Mouse (Mus musculus) ovary, postnatal 10 days (tissue): ENCODE data around the gene Vps9d1.
"Not testable (repeated sequence)": the region's sequence is repeated elsewhere in the genome, so short reads cannot be mapped to it uniquely, and the experiment has no call there.

ENCODE experiments used
- DNase-seq: peaks from one replicate; pipeline ENCODE4 v3.0.0; 2022; ENCODE audit warnings: low spot score

The Vps9d1 gene

GRCm38 (mm10) chr8:123254099-123254885, at the start of gene Vps9d1, which contains the start of gene Zfp276:
TSS of gene Vps9d1 (minus strand) at chr8:123254348.
TSS of gene Zfp276 (plus strand) at chr8:123254195.
- DNase-seq, result peak; percentile 84

- no peak for DNase-seq
Measured at GRCm38 (mm10) chr8:123298301-123298700, 44.2 kb upstream of the Vps9d1 start.

DNA sequence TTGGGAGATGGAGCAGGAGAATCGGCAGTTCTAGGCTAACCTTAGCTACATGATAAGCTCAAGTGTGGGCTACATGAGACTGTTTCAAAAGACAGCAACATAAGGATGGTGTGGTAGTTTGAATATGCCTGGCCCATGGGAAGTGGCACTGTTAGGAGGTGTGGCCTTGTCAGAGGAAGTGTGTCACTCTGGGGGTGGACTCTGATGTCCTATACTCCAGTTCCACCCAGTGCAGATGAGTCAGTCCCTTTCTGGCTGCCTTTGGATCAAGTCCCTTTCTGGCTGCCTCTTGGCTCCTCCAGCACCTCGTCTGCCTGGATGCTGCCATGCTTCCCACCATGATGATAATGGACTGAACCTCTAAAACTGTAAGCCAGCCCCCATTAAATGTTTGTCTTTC, 38.6 kb upstream of the Vps9d1 start:
- no peak for DNase-seq

DNA sequence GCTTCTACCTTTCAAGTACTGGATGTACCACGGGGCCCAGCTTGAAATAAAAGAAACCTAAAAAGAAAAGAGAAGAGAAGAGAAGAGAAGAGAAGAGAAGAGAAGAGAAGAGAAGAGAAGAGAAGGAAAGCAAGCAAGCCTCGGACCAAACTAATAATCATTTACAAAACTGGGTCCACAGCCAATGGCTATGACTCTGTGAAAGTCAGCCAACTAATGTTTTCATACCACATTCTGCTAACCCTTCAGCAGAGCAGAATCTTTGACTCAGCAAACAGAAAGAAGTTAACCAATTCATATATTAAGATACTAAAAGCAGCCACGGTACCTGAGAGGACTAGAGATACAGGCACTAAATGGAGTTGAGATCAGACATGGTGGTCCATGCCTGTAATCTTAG, 38.1 kb upstream of the Vps9d1 start:
- no peak for DNase-seq

- no peak for DNase-seq
Measured at GRCm38 (mm10) chr8:123291716-123292115, 37.6 kb upstream of the Vps9d1 start.

GRCm38 (mm10) chr8:123290679-123291078, 36.5 kb upstream of the Vps9d1 start:
- DNase-seq, result no peak

DNA sequence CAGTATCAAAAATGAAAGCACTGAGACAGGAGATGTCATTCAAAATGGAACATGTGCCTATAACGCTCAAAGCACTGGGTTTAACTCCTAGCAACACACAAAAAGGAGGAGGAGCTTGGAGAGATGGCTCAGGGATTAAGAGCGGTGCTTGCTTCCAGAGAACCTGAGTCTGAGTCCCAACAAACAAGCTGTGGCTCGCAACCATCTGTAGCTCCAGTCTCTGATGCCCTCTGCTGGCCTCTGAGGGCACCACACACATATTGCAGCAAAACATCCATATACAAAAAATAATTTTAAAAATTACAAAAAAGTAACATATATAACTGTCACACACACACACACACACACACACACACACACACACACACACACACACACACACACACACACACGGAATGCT, 36.0 kb upstream of the Vps9d1 start:
- no peak for DNase-seq

DNA sequence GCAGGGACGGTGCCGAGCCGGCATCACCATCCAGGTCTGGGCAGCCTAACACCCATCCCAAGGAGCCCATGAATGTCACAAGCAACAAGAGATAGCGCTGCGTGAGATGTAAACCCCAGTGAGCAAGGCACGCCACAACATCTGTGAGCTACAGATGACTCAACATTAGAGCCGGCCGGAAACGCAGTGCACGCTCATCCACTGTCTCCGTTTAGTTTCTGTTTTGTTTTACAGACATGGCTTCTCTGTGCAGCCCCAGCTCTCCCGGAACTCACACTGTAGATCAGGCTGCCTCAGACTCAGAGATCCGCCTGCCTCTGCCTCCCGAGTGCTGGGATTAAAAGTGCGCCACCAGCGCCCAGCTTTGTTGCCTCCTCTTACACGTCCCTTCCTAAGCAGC, 33.2 kb upstream of the Vps9d1 start:
- DNase-seq, result no peak

GRCm38 (mm10) chr8:123284493-123284892, 30.3 kb upstream of the Vps9d1 start:
- no peak for DNase-seq

DNA sequence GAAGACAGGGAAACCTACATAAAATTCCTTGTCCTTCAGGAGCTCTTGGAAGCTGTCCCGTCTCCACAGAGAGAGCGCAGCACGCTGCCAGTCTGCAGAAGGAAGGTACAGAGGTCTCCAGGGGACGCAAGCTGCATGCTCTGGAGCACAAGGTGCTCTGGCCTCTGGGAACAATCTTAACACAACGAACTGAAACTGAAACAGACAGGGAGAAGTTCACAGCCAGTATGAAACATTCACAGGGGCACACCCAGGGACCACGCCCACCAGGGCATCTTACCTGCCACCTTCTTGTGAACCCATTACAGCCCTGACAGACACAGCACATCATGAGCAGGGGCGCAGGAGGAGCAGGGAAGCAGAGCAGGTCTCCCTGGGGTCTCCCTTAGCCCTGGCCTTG, 29.8 kb upstream of the Vps9d1 start:
- DNase-seq, result no peak

- not testable (repeated sequence) for DNase-seq
Measured at GRCm38 (mm10) chr8:123282994-123283393, 28.8 kb upstream of the Vps9d1 start.

DNA sequence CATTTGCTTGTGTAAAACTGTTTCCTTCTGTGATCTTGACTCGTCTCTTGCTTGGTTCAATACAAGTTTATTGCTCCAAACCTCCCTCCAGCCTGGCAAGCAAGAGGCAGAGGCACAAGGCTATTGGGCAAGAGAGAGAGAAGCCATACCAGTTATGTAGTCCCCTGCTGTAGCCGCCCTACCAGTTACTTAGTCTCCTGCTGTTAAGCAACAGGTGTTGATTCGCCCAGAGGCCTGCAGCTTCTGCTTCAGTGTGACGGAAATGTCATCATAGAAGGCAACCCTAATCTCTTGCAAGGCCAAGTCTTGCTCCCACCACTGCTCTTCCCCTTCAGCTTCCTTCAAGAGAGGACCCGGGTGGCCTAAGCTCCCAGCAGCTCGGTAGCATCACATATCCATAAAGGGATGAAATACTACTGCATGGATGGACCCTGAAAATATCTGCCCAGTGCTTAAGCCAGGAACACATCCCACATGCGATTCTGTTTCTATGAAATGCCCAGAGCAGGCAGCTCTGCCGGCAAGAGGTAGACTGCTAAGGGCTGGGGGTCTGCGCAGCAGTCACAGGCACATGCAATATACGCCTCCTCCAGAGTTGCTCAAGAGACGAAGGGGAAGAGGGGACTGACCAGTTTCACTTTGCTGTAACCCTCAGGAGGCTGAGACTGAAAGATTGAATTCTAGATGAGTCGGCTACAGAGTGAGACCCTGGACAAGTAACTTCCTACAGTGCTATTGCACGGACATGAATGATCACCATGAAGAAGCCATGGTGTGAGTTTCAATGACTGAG, 26.4 kb upstream of the Vps9d1 start:
- no peak for DNase-seq

DNA sequence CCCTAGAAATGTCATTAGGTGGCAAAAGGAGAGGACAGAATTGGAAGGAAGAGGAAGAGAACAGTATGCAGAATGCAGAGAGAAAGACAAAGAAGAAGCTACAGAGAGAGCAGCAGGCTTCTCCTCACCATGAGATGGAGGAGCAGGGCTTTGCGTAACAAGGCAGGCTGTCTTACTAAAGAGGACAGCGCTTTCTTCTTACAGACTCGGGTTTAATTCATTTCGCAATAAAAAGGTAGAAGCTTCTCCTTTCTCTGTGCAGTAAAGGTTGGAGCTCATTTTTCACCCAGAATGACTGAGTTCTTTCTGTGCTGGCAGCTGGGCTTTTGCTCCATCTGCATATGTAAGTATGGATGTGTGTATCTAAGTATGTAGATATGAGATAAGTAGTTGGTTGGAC, 25.7 kb upstream of the Vps9d1 start:
- DNase-seq, result no peak

DNA sequence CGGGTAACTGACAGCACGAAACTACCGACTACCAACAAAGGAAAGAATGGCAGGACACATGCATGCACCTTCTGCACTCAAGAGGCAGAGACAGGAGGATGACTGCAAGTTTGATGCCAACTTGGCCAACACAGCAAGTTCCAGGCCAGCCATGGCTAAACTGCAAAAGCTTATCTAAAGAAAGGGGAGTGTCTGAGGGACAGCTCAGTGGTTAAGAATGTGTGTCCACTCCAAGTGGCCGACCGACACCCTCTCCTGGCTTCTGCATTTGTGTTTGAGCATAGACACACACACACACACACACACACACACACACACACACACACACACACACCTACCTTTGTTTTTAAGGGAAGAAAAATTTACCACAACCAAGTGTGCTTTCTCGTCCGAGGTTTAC, 24.3 kb upstream of the Vps9d1 start:
- DNase-seq, result no peak

- no peak for DNase-seq
Measured at GRCm38 (mm10) chr8:123275096-123275495, 20.9 kb upstream of the Vps9d1 start.

DNA sequence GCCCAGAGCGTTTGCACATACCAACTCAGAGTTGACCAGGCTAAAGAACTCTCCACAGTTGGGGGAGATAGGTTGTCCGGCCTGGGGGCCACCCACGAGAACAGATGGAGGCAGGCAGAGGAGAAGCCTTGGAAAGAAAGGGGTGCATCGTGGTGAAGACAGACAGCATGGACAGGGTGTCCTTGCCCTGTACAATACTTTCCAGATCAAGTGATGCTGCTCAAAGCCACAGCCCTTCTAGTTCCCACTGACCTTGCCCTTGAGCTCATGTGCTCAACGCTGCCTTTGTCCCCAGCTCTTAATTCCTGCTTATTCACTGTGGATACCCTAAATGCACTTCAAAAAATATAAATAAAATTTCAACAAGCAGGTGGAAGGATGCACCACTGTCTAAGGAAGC, 20.3 kb upstream of the Vps9d1 start:
- DNase-seq, result no peak

DNA sequence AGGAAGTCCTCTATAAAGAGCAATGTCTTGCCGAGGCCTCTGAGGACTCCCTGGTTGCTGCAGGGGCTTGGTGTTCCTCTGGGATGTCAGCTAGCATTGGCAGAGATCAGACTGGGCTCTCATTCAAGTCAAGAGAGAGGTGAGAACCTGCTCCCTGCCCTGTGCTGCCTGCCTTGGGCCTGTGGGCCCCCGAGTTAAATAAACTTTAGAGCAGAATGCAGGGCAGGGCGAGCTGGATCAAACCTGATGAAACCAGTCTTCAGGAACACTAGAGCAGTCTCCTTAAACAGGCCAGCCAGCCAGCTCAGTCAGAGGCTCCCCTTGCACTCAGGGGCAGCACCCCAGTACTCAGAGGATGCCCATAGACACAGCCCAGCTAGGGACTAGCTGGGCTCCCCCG, 17.8 kb upstream of the Vps9d1 start:
- no peak for DNase-seq

DNA sequence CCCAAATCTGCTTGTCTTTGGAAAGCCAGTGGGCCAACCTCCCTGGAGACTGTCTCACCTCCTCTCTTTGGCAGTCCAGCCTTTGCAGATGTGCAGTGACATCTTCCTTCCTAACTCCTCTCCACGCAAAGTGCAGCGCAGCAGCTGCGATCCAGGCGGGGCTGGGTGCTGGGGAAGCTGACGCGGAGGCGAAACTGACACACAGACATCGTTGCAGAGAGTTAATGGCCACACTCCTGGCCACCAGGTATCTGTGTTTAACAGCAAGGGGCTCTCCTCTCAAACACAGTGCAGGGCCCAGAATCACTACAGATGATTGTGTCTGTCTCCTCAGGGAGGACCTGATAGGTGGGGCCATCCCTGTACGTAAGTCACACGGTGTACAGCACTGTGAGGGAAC, 17.0 kb upstream of the Vps9d1 start:
- DNase-seq, result no peak

DNA sequence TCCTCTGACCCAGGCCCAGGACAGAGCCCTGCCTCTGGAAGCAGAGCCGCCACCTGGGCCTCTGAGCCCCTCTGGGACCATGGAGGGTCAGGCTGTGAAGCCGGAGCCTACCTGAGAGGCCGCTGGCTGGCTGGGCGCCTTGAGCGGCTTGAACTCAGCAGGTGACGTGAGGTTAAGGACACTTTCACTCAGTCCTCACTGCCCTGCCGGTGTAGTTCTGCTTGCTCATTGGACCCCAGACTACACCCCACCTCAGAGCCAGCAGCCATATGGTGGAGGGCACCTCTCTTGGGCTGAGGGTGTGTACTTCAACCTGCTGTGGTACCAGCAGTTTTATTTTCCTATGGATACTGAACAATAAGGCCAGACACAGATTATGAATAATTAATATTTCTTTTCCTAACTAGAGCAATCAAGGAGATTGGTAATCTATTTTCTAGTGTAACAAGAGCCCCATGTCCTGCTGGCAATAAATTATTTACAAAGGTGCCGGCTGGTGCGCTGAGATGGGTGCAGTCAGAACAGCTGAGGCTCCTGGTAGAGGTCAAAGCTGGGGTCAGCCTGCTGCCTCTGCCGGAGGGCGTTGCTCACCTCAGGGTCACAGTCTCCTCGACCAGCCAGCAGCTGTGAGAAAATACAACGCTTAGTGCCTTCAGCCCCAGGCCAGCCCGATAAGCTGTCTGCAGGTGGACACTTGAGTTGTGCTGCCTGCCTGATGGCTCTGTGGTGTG, 13.9 kb upstream of the Vps9d1 start:
- DNase-seq, result no peak

DNA sequence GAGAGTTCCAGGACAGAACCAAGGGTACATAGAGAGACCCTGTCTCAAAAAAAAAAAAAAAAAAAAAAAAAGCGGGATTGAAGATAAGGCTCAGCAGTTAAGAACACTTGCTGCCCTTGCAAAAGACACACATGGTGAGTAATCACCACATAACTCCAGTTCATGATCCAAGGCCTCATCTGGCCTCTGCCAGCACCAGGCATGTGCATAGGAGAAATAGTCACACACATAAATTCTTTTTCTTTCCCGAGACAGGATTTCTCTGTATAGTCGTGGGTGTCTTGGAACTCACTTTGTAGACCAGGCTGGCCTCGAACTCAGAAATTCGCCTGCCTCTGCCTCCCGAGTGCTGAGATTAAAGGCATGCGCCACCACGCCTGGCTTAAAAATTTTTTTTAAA, 3.4 kb upstream of the Vps9d1 start:
- DNase-seq, result not testable (repeated sequence)

GRCm38 (mm10) chr8:123257114-123257513, 3.0 kb upstream of the Vps9d1 start:
- DNase-seq, result no peak

DNA sequence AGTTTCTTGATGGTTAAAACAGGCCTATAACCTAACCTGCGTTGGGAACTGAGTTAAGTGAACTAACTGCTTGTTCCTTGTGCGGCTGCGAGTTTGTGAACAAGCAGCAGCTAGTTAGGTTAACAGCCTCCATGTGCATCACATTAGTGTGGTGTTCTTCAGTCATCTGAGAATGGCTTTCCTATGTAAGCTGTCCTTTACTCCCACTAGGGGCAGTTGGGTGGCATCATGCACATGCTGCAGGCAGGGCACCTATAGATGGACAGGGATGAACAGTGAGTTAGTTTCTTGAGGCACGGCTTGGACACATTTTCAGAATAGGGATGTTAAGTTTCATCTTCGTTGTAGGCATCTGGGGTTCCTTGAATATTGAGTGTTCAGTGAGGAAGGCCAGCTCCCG, 1.0 kb upstream of the Vps9d1 start:
- no peak for DNase-seq
